Mouse (Mus musculus): ENCODE measurements around the gene Atxn7l2. TPM values are rescaled to one million over a fixed set of nuclear protein-coding genes. Genes with fewer than 3 reads are reported as not detected.

The Atxn7l2 gene
- total RNA-seq, 2 experiments from 2014 or later, result 24.0 to 24.2 TPM

DNA sequence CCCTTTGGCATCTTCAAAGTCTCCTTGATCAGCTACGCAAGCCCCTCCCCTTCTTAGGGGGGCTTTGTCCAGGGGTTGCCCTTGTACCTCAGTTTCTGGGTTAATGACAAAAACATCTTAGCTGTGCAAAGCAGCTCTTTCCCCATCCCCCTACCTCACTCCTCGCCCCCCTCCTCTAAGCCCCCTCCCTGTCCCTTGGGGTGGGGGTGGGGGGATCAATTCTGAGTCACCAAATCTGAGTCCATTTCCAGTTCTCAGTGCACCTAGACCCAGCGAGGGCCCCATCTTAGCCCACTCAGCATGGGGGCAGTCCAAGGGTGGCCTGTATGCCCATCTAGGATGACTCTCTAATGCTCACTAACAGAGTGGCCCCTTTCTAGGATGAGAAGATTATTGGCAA, 1.7 kb downstream of the Atxn7l2 start:
- intact Hi-C loops (cut with DNase I), result no loop called here
- no peak for DNase-seq (ENCODE audit: low spot score in 2 of 2)

DNA sequence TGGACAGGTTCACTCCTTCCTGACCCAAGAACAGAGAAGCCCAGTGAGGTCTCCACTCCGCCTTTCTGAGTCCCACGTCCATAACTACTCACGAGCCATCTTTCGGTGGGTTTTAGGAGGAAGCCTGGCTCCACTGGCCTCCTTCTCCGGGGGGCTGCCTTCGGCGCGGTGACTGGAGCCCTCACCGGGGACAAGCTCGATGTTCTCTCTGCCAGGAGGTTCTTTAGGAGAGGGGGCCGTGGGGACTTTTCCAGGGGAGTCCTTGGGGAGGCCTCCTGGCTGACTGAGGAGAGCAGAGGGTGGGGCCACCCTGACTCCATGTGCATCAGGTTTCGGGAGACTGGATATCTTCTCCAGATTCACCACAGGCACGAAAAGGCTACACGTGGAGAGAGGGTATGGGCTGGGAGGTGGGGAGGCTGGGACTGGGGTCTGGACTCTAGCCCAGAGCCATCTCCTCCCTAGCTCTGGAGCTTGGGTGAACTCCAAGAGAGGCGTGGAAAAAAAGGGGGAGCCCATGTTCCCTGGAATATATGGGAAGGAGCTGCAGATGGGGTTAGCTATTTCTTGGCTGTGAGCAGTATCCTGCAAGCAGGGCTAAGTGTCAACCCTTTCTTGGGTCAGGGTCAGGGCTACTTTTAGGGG, 3.9 kb downstream of the Atxn7l2 start:
- intact Hi-C loops (cut with DNase I), result no loop called here
- no peak for DNase-seq (ENCODE audit: low spot score in 2 of 2)

DNA sequence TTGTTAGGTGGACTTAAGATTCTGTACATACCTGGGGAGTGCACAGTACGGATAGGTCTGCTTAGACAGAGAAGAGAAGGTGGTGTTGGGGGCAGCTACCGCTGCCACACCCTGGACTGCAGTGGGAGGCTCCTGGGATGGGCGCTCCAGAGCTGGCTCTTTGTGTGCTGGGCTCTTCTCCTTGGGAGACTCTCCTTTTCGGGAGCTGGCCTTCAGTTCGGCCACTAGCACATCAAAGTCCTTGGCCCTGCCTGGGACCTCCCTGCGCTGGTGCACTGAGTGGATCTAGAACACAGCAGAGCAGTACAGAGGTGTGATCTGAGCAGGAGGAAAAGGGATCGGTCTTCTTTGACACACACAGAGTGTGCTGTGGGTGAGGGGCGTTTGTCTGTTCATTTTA, 5.1 kb downstream of the Atxn7l2 start:
- DNase-seq (ENCODE audit: low spot score in 2 of 2), result no peak
- intact Hi-C loops (cut with DNase I), result loop anchor here (2.0 kb wide), 1 partner anchor 41 kb away; no protein-coding TSS in a partner anchor

DNA sequence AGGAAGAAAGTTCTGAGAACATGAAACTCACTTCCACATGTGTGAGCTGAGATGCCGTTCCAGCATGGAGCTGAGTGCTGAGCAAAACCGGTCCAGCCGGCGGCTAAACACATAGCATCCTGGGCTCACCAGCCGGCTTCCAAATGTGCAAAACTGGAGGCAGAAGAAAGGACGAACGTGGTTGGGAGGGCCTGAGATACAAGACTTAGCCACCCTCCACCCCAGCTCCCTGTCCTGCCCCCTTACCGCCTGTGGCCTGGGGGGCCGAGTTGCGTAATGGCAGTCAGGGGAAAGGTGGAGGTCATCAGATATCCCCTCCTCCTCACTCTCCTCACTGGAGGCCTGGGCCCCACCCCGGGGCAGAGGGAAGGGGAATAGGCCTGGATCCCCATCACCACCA, 6.3 kb downstream of the Atxn7l2 start:
- intact Hi-C loops (cut with DNase I), result loop anchor here (2.0 kb wide), 1 partner anchor 40 kb away; no protein-coding TSS in a partner anchor
- DNase-seq (ENCODE audit: low spot score in 2 of 2), result no peak

DNA sequence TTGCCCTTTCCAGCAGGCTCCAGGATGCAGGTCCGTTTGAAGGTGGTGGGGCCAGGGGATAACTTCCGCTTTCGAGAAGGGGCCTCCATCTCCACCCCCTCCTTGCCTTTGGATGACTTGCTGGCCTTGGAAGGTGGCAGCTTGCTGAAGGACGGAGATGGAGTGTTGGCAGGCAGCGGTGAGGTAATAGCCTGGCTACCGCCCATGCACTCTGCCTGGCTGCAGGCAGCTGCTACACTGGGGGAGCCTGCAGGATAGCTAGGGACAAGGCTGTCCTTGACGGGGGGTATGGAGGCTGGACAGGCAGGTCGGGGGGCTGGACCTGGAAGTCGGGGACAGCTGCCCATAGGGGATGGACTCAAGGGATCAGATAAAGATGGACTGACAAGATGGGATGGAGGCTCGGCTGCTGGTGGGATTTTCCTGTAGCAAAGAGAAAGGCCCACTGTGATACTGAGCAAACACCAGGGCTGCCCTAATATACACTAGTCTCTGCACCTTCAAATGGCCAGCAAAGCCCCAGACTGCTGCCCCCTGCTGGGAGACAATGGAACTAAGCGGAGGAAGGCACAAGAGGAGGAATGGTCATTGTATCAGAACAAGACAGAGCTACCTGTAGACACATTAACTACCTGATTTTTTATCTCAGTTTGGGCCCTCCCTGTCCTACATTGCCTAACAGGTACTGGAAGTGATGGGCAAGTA, 7.0 kb downstream of the Atxn7l2 start:
- DNase-seq (ENCODE audit: low spot score in 2 of 2), result peak; percentile 73 to 86
- intact Hi-C loops (cut with DNase I), result loop anchor here (2.0 kb wide), 1 partner anchor 39 kb away; no protein-coding TSS in a partner anchor

DNA sequence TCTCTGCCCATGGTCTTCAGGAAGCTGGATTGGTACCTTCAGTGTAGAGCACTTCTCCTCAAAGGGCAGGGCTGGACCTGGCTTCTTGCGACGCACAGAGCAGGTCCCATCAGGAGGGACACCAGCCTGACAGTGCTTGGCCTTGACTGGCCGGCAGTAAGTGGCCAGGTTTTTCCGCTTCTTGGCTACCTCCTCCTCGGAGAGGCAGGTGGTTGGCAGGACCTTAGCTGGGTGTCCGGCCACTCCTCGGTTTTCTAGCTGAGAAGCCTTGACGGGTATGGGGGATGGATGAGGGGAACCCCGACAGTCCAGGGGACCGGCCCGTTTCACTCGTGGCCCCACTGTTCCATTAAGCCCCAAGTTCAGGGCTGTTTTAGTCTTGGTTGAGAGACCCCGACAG, 7.5 kb downstream of the Atxn7l2 start:
- intact Hi-C loops (cut with DNase I), result no loop called here
- no peak for DNase-seq (ENCODE audit: low spot score in 2 of 2)

DNA sequence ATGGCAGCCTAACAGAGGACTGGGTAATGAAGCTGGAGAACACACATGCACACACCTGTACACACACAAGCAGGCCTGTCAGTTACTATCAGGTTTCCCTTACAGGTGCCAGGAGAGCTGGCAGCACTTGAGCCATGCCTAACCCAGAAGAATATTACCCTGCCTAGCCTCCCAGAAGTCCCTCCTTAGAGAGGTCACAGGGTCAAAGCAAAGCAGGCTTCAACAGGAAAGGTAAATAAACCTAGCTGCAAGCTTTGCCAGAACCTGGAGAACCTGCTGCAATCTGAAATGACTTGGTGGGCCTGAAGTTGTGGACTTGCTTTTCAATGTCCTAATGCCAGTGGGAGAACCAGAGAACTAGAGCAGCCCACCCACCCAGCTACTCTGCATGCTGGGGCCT, 8.2 kb downstream of the Atxn7l2 start:
- intact Hi-C loops (cut with DNase I), result no loop called here
- DNase-seq (ENCODE audit: low spot score in 2 of 2), result no peak

DNA sequence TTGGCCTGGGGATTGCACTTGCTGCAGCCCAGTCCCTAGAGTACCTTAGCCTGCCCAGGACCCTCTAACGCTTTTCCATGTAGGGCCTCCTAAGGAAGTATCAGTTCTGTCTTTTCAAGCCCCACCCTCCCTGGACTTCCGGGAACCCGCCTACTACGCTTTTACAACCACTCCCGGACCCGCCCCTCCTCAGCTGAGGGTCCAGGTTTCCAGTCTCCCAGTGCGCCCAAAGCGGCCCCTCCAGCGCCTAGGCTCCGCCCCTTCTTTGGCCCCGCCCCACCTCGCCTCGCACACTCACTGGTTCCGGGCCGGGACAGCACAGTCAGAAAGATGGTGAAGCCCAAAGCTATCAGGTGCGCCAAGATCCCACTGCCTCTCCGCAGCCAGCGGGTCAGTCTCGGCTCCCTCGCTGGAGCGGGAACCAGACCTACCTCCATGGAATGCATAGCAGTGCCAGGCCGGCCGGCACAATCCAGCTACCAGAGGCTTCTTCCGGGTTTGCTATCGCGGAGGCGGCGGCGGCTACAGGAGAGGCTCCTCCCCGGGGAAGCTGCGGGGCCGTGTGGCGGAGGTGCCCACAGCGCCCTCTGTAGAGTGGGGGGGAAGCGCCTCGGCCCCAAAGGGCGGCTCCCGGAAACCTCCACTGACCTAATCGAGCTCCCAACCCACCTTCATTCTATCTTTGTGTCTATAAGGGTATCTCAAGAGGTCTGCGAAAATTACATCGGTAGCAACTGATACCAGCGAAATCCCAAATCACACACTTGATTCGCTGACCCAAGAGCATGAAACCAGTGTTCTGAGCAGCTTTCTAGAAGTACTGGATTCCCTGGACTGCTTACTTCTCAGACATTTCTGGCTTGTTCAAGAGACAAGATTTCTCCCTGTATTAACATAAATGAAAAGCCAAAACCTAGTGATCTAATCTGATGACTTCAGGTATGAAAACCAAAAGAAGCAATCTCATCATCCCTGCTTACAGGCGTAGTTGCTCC, 10.1 kb downstream of the Atxn7l2 start, which contains the start of gene Cyb561d1:
TSS of gene Cyb561d1 (minus strand) at position 884 of the 995 bp plus-strand sequence.
- intact Hi-C loops (cut with DNase I), result no loop called here
- peak; percentile 88 to 90 for DNase-seq (ENCODE audit: low spot score in 2 of 2)

DNA sequence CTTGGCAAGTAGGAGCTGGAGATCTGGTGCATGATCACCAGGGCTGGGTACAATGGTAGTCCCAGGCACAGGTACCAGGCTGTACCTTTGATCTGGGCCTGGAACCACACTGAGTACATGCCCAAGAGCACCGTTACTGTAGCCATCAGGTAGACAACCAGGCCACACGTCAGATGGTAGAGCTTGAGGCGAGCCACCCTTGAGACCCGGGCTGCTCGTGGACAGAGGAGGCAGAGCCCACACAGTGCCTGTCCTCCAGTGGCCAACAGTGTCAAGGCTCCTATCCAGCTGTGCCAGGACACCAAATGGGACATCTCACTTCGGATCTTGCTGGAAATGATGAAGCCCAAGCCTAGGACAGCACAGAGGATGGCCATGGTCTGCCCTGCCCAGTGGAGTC, 11.5 kb downstream of the Atxn7l2 start:
- no peak for DNase-seq (ENCODE audit: low spot score in 2 of 2)
- intact Hi-C loops (cut with DNase I), result no loop called here

DNA sequence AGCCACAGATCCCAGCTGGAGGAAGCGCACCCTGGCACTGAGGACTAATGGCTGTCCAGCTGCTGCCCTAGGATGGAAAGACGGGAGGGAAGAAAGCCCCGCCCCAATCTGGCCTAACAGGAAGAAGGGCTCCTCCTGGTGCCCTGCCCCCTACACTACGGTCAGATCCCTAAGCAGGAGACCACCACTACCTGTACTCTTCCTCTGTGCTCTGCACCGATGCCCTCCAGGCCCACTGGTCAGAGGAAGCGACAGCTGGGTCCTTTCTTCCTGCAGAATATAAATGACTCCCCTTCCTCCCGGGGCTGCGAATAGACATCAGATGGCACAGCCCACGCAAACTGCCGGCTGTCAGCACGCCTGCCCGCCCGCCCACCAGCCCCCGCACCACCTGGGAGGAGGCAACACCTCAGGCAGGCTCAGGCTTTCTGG, 13.7 kb downstream of the Atxn7l2 start:
- intact Hi-C loops (cut with DNase I), result loop anchor here (1.0 kb wide), 1 partner anchor 13 kb away; the partner anchor contains the start of gene Atxn7l2
- peak; percentile 82 to 91 for DNase-seq (ENCODE audit: low spot score in 2 of 2)

DNA sequence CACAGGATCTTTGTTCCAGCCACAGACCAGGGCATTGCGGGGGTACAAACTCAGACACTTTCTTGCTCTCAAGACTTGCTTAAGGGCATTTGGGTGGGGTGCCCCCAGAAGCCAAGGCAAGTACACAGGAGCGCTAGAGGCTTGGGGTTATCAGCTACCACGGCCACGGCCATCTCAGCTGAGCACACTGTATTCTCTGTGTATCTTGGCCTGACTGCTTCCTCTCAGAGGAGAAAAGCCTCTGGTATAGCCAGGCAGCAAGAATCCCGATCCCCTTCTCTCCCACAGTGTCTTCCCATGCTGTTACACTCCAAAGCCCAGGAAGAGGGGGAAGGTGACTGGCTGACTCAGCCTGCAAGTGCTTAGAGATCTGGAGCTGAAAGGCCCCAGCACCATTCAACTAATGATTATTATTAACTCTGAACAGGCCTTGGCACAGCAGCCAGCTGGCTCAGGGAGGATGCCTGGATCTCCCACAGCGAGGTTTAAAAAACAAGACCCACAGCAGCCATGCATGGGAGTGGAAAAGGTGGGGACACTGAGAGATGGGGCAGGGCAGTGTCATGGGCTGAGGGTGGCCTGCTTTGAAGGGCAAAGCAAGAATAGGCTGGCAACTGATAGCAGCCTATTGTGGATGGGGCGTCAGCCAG, 14.7 kb downstream of the Atxn7l2 start:
- intact Hi-C loops (cut with DNase I), result no loop called here

DNA sequence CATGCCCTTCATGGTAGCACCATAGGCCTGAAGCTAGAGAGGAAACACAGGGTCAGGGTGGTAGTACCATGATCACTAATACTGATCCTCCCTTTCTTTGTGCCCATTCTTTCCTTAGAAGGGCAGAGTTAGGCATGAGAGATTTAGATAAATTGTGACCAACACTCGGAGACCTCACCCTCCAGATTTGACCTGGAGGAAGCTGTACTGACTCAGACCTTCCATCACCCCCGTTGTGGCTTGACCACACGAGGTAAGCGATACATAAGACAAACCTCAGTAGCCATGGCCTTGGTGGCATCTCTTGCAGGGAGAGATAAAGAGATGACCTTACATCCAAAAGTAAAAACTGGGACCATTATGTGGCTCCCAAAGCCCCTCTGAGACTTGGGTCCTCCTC, 15.4 kb downstream of the Atxn7l2 start:
- no peak for DNase-seq (ENCODE audit: low spot score in 2 of 2)
- intact Hi-C loops (cut with DNase I), result no loop called here

More for the DNA sequence above, 14.7 kb downstream of the Atxn7l2 start:
- peak in 1 of 2 experiments; percentile 76 for DNase-seq (ENCODE audit: low spot score in 2 of 2)

DNA sequence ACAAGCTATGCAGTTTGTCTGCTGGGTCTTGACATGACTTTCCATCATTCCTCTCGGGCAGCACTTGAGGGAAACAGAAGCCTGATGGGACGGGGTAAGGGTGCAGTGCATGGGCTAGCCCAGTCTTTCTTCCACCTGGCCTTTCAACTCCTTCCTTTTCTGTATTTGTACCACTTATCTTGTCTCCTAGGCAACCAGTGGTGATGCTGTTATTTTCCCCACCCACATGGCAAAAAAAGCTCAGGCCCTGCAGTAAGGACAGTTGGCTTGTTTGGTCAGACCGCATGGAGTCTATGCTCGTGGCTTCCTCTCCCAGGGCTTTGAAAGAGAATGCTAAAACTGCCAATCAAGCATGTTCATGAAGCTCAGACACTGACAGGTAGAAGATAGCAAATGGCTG, 17.0 kb downstream of the Atxn7l2 start:
- peak in 1 of 2 experiments; percentile 50 for DNase-seq (ENCODE audit: low spot score in 2 of 2)
- intact Hi-C loops (cut with DNase I), result no loop called here

DNA sequence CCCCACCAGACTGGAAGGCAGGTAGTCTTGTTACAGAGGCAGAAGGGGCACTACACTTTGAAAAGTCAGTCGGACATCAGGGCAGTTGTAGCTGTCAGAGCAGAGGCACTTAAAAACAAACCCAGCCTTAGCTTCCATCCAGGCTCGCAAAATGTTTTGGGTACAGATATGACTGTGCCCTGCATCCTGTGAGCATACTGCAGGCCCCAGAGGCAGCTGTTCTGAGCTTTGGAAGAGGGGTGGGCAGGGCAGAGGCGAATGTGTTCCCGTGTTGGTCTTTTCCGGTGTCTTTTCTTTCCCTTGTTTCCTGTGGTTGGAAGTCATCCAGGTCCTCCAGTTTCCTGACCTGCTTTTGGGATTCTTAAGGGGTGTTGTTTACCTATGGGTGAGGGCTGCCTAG, 20.8 kb downstream of the Atxn7l2 start:
- DNase-seq (ENCODE audit: low spot score in 2 of 2), result no peak

DNA sequence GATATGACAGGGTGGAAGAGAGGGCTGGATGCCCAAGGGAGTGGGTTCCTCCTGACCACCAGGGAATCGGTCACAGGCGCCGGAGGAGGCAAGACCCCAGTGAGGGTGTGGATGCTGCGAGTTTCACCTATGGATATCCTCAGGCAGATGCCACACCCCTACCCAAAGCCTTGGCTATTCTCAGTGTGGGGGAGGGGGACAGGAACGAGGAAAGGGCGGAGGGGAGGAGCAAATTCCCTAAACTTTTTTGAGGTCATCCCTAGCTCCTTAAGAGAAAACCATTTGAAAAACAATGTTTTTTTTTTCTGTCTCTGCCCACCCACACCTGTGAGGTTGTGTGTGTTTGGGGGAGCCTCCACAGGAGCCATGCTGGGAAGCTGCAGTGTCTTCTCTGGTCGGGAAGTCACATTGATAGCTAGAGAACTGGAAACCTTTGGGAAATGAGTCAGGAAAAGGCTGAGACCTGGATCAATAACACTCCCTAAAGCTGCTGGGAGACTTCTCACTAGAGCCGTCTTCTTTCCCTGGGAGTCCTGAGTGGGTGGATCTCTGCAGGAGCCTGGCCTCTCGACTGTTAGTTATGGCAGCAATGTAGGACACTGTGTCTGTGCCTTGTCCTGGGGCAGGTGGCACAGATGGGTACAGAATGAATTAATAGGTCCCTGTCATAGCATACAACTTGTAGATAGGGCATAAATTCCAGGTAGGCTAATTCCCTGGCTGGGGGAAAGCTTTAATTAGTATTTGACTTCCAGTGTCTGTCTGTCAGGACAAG, 21.8 kb downstream of the Atxn7l2 start:
- intact Hi-C loops (cut with DNase I), result no loop called here
- no peak for DNase-seq (ENCODE audit: low spot score in 2 of 2)

More for the DNA sequence above, 20.8 kb downstream of the Atxn7l2 start:
- intact Hi-C loops (cut with DNase I), result no loop called here

DNA sequence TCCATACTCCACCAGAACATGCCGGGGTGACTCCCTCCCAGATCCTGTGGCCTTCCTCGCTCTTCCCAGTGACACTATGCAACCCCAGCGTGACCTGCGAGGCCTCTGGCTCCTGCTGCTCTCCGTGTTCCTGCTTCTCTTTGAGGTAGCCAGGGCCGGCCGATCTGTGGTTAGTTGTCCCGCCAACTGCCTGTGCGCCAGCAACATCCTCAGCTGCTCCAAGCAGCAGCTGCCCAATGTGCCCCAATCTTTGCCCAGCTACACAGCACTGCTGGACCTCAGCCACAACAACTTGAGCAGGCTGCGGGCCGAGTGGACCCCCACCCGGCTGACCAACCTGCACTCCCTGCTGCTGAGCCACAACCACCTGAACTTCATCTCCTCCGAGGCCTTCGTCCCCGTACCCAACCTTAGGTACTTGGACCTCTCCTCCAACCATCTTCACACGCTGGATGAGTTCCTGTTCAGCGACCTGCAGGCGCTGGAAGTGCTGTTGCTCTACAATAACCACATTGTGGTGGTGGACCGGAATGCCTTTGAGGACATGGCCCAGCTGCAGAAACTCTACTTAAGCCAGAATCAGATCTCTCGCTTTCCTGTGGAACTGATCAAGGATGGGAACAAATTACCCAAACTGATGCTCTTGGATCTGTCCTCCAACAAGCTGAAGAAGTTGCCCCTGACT, 23.5 kb downstream of the Atxn7l2 start:
- intact Hi-C loops (cut with DNase I), result no loop called here
- no peak for DNase-seq (ENCODE audit: low spot score in 2 of 2)

DNA sequence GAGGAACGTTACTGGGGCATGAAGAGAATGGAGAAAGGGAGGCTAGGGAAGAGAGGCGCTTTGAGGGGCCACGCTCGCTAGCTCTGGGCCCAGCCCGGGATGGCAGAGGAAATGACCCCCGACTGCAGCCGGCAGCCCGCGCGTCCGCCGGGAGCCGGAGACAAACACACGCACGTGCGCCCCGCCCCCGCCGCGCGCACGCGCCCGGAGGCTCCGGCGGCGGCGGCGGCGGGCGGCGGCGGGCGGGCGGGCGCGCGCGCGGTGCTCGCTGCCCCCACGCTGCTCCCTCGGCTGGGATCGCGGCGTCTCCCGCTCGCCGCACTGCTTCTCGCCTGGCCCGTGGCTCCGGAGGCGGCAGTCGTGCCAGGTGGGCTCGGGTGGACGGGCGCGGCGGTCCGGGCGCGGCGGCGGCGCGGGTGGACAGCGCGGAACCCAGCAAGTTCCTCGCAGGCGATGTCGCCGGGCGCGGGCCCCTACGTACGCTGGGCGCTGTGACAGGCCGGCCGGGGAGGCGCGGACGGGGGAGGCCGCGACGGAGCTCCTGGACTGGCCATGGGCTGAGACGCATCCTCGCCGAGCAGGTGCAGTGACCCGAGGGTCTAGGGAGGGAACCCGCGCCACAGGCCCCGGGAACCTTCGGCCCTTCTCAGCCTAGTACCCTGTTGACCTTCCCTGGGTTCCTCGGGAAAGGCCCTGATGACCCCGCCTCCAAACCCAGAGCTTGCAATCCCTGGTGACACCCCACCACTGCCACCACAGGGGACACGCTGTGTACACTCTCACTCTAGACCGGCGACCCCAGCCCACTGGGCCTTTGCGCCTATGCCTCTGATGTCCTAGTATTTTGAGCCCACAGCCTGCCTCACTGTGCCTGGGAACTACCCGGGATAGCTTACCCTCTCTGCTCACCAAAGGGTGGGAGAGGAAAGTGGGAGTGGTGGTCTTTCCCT, 24.4 kb downstream of the Atxn7l2 start, which contains the start of gene Amigo1:
TSS of gene Amigo1 (plus strand) at position 238 of the 950 bp plus-strand sequence.
- intact Hi-C loops (cut with DNase I), result no loop called here

More for the DNA sequence above, 24.4 kb downstream of the Atxn7l2 start, which contains the start of gene Amigo1:
- peak in 1 of 2 experiments; percentile 64 for DNase-seq (ENCODE audit: low spot score in 2 of 2)
